Mouse (Mus musculus) neutrophil, adult 5-6 weeks (primary cell): ENCODE measurements around the gene Tlx3. TPM values are rescaled to one million over a fixed set of nuclear protein-coding genes. Genes with fewer than 3 reads are reported as not detected.

Experiments
- ATAC-seq: fragments of 151-379, 151-347 bp; 2 replicates; pipeline ENCODE4 v1.8.0; 2017; ENCODE audit warnings: mild to moderate bottlenecking, moderate TSS enrichment; ENCODE audit not compliant: insufficient number of reproducible peaks, poor library complexity, low FRiP score, severe bottlenecking; ENCODE audit errors: extremely low read depth
- total RNA-seq: library from RNA; stranded (forward); fragments of 200-1000 nt; gene quantifications from 2 replicates; pipeline ENCODE4 v1.2.3, GENCODE M21; 2017

Tlx3 gene
- total RNA-seq, 1 experiment from 2014 or later = not detected

- ATAC-seq = no peak
Measured at GRCm38 (mm10) chr11:33198351-33199116, 4.9 kb downstream of the Tlx3 start.

GRCm38 (mm10) chr11:33197673-33198072 lies 5.7 kb downstream of the Tlx3 start:
- no peak for ATAC-seq

DNA sequence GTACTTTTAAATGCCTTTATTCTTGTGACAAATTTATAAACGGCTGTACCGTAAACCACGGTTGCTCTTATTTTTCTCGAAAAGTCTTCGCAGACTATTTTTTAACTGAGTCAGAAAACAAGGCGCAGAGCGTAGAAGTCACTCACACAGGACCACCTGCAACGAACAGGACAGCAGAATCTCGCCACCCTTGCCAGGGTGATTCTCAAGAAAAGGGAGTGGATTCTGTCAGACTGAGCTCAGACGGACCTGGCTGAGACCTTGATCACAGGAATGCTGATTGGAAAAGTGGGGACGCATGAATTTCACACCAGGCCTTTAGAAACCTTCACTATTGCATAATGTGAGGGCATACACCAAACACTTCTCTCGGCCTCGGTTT lies 6.3 kb downstream of the Tlx3 start:
- ATAC-seq = no peak

- no peak for ATAC-seq
Measured at GRCm38 (mm10) chr11:33196447-33197132, 6.8 kb downstream of the Tlx3 start.

DNA sequence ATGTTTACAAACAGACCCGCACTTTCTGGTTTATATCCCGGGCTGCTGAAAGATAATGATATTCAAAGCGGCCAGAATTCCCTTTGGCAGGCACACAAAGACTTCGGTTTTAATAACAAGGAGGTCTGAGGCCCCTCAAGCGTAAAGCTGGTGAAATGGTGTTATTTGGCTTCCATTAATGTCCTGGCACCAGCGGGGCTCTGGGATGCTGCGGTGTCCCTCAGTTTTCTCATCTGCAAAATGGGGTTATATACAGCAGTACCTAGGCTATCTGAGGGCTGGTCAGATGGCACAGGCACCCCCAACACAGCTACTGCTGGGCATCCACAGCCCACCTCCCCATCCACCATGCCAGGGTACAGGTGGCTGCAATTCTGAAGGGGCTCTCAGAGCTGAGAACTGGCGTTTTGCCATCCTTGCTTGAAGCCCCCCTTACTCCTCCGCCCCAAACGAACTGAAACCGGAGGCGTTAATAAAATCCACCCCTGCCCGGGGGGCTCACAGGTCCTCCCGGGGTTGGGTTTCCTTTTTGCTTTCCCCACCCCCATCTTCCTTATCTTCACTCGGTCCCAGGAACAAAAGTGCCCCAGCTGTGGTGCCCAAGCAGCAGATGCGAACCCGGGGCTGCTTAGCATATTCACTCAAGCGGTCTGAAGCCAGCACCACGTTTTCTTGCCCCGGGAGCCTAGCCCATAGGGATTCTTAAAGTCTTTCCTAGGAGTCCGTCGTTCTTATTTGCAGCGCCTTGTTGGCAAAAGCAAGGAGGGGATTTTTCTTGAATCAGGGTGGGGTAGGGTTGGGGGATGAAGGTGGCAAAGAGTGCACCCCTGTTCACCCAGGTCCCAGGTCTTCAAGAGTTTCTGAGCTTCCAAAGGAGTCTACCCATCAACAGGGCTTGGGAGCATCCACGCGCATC lies 7.6 kb downstream of the Tlx3 start:
- ATAC-seq = no peak

GRCm38 (mm10) chr11:33195061-33195460 lies 8.3 kb downstream of the Tlx3 start:
- ATAC-seq = no peak

GRCm38 (mm10) chr11:33193695-33194094 lies 9.7 kb downstream of the Tlx3 start:
- no peak for ATAC-seq

DNA sequence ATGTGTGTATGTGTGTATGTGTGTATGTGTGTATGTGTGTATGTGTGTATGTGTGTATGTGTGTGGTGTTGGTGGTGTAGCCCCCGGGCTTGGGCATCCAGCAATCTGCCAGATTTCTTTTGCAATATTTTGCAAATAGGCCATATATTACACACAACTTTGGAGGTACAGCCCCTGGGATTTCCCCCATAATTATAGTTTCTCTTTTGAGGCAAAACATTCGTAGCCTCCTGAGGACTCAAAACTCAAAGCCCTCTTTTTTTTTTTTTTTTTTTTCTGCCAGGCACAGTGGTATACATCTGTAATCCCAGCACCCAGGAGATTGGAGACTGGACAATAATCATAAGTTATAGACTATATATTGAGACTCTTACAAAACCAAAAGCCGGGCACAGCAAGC lies 21.6 kb downstream of the Tlx3 start:
- no peak for ATAC-seq

DNA sequence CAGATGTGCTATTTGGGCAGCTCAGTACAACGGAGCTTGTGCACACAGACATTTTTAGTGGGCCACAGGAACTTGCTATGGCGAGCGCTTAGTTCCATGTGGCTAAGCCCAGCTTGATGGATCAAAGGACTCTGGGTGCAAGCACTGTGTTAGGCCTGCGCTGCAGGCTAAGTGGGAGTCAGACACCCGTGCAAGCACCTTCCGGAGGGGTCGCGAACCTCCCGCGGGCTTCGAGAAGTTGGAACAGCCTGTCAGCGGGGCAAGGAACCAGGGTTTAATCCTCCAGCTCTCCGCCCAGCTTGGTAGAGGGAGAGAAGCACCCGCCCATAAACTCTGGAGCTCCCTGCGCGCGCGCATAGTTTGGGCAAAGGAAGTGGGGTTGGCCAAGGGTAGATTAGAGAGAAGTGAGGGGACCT lies 22.7 kb downstream of the Tlx3 start:
- no peak for ATAC-seq

- no peak for ATAC-seq
Measured at GRCm38 (mm10) chr11:33179802-33180201, 23.6 kb downstream of the Tlx3 start.

DNA sequence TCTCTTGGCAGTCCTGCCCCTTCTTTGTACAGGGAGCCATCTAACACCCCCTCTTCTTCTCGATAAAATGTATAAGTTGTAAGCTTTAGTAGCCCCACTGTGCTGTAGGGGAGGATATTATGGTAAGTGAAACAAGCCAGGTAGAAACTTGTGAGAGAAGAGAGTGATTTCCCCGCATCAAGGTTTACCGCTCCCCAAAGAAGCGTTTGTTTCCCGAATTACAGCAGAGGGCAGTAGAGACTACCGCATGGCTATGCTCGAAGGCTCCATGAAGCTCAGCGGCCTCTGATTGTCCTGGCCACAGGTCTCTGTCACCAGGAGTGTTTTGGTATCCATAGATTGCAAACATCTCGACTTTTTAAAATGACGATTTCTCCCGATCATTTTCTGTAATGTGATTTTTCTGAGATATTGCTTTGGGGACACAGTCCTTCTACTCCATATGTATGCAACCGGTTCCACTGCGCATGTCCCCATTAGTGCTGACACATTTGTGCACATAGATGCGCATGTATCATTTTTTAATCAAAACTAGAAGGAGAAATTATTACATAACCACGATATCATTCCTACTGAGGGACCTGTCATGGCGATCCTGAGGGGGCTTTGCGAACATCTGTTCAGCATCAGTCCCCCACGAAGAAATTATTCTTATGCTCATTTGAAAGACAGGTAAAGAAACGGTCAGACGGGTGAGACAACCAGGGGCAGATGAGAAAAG lies 26.7 kb downstream of the Tlx3 start:
- ATAC-seq = 0 out of 2 replicates have a peak, but pooled peaks have one; percentile 30

GRCm38 (mm10) chr11:33175768-33176167 lies 27.6 kb downstream of the Tlx3 start:
- ATAC-seq = no peak

- ATAC-seq = 0 out of 2 replicates have a peak, but pooled peaks have one; percentile 48
Measured at GRCm38 (mm10) chr11:33170489-33170888, 32.9 kb downstream of the Tlx3 start.

GRCm38 (mm10) chr11:33162998-33163506 lies 40.3 kb downstream of the Tlx3 start, which contains the start of gene Npm1:
Npm1 (minus strand) TSS chr11:33163206.
- peak; percentile 97 for ATAC-seq

DNA sequence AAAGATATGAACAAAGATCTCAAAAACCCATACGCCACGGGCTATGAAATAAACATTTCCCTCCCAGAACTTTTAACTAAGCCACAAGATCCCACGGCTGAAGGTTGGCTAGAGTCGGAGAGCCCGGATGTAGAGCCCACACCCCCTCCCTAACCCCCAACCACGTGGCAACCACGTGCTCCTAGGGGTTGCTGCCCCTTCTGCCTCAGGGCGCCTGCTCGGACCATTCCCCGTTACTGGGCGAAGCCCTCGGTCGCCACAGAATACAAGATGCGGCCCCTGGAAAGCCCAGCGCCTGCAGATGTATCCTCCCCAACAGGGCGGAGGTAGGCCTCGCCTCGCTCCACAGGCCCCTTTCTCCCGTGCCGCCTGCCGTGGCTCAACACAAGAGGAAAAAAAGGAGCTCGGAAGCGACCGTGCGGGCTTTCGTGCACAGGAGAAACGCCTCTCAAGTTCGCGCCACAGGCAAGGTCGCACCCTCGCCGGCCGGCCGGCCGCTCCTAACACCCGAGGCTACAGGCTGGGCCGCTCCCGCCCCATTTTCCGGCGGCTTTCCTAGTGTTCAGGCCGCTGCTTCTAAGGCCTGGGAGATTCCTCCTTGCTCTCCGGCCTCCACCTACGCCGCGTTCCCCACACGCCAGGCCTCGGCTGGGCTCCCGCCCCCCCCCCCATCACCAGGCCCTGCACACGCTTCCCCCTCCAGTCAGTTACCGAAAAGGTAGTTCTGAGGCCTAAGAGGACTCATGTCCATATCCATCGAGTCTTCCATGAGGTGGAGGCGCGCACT lies 41.0 kb downstream of the Tlx3 start:
- 0 out of 2 replicates have a peak, but pooled peaks have one; percentile 23 for ATAC-seq

- no peak for ATAC-seq
Measured at GRCm38 (mm10) chr11:33159741-33160140, 43.6 kb downstream of the Tlx3 start.

DNA sequence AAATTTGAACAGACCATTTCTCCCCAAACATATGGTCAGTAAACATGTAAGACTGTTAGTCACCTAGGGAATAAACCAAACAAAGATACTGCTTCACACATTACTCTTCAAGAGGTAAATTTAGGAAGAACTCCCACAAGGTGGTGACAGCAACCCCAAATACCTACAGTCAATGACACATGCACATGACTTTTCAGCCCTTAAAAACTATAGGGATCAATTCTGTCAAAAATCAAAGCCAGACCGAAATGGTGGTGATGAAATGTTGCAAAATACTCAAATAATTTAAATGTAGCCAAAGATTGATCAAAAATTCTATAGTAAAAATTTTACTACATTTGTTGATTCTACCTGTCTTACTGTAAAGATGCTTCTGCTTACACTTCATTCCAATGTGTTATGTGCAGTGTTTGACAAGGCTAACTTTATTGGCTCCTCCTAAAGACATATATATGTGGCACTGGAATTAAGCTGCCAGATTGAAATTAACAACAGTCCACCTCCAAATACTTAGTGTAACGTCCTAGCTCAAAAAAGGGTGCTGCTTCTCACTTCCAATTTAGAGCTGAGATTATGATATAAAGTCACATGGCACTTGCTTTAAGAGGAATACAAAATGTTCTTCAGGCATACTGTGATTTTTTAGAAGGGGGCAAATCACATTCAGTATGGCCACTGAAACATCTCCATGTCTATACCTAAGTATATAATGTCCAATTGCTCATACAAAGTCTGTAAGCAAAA lies 45.8 kb downstream of the Tlx3 start:
- ATAC-seq = no peak
